Mouse (Mus musculus): ENCODE measurements around the gene Gcnt1.

The Gcnt1 gene

DNA sequence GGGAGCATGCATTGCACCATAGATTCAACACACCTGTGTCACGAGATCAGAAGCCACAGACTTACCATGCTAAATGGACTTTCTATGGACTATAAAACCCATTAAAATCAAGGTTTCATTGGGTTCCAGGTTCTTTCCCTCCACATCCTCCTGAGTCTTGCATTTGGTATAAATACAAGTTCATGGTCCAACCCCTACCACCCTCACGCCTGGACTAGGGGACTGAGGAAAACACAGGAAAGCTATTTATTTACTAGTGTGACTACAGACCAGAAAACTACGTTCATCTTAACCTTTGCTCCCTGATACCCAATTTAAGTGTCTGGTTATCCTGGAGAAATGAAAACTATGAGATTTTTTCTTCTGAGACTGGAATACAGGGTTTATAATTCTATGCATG, at the start of gene Gcnt1:
Gcnt1 (minus strand) TSS at position 144 of the 400 bp plus-strand sequence.
- DNase-seq = no peak

DNA sequence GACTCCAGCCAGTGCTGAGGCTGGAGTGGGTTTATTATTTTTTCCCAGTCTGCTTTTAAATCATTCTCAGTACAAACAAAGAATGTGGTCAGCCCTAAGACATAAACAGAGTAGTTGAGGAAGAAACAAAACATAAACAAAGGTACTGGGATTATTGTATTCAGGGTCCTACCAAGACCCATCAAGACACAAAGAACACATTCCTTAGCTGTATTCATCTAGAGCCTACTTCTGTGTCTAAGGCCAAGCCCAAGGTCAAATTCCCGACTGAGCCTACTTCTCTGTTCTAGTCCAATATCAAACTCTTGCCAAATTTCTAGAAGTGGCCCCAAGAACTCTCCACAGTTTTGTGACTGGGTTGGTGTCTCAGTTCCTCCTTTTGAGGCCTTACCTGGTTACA, 45.2 kb upstream of the Gcnt1 start:
- DNase-seq = no peak

GRCm38 (mm10) chr19:17412915-17413459, 40.3 kb upstream of the Gcnt1 start:
- DNase-seq = no peak

DNA sequence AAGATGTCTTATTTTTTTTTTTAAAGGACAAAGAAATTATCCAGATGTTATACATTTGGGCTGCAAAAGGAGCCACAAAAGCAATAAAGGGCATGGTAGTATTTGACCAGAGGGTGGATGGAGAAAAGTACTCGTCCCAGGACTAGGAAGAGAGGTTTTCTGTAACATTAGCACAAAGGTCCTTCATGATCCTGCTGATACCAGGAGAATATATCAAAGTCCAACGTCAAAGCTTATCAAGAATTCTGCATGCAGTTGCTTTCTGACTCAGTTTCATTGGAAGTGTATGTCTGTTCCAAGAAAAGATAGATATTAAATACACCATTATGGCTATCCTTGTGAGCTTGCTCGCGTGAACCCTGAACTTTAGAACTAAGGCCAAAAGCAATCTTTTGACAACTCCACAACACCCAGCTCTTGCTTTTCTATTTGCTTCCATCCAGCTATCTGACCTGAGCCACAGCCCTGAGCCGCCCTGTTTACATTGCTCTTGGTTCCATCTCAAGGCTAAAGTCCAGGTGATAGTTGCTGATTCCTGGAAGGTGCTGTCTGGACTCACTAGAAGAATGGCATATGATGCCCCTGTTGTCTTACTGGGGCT, 37.9 kb upstream of the Gcnt1 start:
- DNase-seq = no peak

DNA sequence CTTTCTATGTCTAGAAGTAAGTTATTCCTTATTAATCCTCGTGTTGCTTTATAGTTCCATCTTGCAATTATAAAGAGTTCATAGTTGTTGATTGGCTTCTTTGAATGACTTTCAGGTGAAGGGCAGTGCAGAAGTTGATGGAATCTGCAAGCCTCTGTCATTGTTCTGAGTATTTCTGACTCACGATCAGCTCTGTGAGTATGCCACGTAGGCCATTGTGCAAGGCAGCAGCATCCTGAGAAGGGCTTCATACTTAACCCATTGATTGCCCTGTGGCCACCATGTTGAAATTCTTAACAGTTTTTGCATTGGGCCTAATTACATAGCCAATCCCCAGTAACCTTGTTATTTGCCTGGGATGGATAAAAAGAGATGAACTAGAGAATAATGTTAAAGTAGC, 36.7 kb upstream of the Gcnt1 start:
- no peak for DNase-seq

DNA sequence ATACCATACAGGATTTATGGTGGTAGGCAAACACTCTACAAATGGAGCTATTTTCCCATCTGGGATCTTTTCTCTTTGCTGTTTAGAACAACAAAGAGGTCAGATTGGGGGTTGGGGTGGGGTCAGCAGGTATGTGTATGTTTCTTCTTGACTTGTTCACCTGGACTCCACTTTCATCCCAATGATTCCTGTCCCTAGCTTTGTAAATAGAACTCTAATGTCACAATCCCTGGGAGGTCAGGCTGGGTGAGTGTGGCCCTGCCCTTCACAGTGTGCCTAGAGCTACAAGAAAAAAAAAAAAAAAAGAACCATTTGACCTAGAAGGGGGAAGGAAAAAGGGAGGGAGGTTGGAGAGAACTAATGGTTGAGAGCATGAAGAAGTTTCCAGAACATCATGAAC, 35.9 kb upstream of the Gcnt1 start:
- DNase-seq = no peak

- DNase-seq = no peak
Observed at GRCm38 (mm10) chr19:17406823-17407222, 34.2 kb upstream of the Gcnt1 start.

DNA sequence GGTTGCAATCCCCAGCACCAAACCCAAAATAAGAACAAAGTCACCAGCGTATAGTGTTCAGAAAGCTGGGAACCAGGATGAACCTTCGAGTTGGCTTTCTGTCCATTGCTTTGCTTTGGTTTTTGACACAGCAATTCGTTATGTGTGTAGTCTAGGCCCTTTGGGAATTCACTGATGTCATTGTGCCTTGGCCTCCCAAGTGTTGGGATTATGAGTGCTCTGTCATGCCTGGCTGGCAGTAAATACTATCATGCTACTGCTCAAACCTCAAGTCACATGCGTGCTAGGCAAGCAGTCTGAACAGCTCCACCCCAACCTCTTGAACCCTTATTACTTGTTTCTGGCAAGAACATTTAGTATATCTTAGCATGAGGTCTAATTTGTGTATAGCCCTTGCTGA, 30.5 kb upstream of the Gcnt1 start:
- no peak for DNase-seq

DNA sequence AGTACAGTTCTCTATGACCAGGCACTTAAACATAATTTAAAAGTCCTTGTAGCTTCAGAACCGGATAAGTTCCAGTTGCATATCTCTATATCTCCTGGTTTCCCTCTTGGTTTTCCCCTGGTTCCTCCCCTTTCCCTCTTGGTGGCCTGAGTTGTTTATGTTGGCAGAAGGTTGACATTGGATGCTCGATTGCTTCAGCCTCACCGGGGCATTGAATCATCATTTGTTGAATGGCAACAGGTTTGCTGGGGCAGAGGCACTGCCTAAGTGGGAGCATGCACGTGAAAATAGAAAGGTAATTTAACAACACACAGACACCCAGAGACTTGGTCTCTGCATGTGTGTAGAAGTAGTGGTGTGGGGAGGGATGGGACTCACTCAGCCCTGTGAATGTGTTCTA, 27.9 kb upstream of the Gcnt1 start:
- no peak for DNase-seq

DNA sequence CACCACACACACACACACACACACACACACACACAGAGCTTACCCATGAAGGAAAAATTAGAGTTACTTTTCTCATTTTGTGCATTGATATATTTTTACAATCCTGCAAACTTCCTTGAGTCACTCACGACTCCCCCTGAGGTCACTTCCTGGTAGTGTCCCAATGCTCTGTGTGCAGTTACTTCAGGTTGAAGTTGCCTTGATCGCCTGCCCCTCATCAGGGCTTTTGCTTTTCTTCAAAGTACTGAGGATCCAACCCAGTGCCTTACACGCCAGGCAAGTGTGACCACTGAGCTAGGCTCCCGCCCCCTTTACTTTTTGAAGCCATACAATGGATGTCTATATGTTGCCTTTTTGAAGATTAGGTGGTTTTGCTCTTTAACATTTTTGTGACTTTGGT, 27.3 kb upstream of the Gcnt1 start:
- DNase-seq = no peak

DNA sequence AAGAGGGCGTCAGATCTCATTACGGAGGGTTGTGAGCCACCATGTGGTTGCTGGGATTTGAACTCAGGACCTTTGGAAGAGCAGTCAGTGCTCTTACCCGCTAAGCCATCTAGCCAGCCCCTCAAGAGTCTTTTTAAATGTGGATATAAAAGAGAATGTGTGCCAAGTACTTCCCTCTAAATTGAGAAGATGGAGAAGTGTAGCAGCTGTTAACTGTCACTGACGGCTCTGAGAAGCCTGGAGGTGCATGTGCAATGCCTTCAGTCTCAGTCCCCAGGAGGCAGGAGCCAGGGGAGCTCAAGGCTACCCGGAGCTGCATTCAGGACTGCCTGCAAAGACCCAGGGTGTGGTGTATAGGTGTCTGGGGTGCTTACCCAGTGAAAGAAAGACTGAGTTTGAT, 25.3 kb upstream of the Gcnt1 start:
- no peak for DNase-seq

DNA sequence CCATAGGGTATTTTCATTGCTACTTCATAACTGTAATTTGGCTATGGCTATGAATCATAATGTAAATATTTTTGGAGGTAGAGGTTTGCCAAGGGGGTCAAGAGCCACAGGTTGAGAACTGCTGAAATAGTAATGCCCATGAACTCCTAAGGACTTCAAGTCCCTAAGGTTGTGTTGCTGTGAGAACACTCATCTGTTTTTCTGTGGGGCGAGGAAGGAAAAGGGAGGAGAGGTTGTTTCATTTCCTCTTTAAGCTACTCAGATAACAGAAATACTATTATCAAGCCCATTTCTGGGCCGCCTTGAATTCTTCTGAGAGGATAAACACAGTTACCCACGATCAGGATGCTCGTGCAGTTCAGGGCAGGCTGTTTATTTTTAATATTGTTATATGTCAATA, 24.2 kb upstream of the Gcnt1 start:
- no peak for DNase-seq

GRCm38 (mm10) chr19:17393841-17394591, 21.4 kb upstream of the Gcnt1 start, which contains the start of gene Rfk:
Rfk (plus strand) TSS chr19:17394043.
- DNase-seq = peak; percentile 93

- no peak for DNase-seq
Observed at GRCm38 (mm10) chr19:17392866-17393265, 20.2 kb upstream of the Gcnt1 start.

GRCm38 (mm10) chr19:17388404-17388803, 15.8 kb upstream of the Gcnt1 start:
- peak; percentile 73 for DNase-seq

DNA sequence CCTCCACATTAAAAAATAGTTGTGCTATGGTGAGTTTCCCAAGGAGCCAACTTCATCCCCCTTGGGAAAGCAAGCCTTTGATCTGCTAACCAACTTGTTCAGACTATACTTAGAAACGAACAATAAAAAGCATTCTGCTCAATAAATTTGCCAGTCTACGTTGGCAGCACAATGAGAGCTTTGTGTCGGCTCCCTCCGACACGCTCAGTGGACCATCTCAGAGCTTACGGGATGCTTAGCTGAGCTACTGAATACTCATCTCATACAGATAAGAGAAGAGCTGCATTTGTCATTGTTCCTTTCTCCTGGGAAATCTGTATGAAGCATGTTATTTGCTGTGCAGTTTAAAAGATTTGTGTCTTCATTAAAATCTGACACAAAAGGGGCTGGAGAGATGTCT, 13.8 kb upstream of the Gcnt1 start:
- peak; percentile 46 for DNase-seq

DNA sequence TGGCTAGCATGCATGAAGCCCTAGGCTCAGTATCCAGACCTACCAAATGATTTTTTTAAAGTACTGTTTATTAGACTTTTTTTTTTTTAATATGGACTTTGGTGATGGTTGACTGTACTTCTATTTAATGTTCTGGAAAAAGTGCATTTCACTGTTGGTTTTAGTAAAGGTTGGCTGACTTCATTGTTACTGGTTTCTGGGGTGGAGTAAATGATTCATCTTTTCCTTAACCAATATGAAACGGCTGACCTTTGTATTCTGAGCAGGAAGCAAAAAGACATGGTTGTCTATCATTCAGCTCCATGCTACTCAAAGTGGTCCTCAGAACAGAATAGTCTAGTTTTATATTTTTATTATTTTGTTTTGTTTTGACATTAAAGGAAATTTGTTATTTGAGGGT, 12.8 kb upstream of the Gcnt1 start:
- no peak for DNase-seq

- no peak for DNase-seq
Observed at GRCm38 (mm10) chr19:17385022-17385421, 12.4 kb upstream of the Gcnt1 start.

GRCm38 (mm10) chr19:17382807-17383397, 10.3 kb upstream of the Gcnt1 start:
- DNase-seq = no peak

GRCm38 (mm10) chr19:17380549-17380948, 7.9 kb upstream of the Gcnt1 start:
- no peak for DNase-seq

DNA sequence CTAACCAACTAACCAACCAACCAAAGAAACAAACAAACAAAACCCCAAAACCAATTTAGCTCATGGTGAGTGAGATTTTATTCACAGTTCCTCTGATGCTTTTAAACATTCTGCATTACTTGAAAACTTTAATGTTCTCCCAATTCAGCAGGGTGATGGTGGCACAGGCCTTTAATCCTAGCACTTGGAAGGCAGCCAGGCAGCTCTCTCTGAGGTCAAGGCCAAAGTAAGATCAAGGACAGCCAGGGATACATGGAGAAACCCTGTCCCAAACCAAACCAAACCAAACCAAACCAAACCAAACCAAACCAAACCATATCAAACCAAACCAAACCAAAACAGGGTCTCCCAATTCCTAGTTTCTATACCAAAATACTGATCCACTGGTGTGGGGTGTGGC, 6.2 kb upstream of the Gcnt1 start:
- DNase-seq = no peak

- DNase-seq = no peak
Observed at GRCm38 (mm10) chr19:17369581-17369980, 3.1 kb downstream of the Gcnt1 start.

DNA sequence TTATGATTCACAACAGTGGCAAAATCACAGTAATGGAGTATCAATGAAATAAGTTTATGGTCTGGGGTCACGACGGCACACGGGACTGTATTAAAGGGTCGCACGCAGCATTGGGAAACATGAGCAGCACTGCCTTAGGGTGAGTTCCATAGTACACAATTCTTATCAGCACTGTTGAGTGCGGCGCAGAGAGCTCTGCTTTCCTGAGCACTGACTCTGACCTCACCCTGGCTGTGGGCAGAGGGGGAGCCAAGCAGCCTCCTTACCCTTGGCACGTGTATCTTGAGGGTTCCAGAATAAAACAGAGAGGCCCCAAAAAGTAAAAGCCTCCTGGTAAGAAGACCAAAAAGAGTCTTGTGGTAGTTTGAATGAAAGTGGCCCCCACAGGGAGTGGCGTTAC, 4.1 kb downstream of the Gcnt1 start:
- no peak for DNase-seq

Measured in retina, postnatal 1 day (tissue).